Mouse (Mus musculus) bone marrow, adult 2 months (tissue): ENCODE results near the gene Arid1b.

Experiments used
- CTCF ChIP-seq: fragments of 200-500 bp; IDR thresholded peaks from 2 replicates; pipeline ENCODE4 v1.5.1; 2011; ENCODE audit warnings: low read length, control low read depth; ENCODE audit not compliant: control insufficient read depth, insufficient read depth
- POLR2A ChIP-seq: fragments of 200-500 bp; IDR thresholded peaks from 2 replicates; pipeline ENCODE4 v1.6.1; 2011; ENCODE audit warnings: low read depth, mild to moderate bottlenecking, control low read depth, low read length, borderline replicate concordance; ENCODE audit not compliant: control insufficient read depth

GRCm38 (mm10) chr17:5210891-5211290 lies 216.8 kb downstream of the Arid1b start:
- TF ChIP-seq POLR2A (no peak), CTCF (no peak)
